Mouse (Mus musculus) liver, embryonic 14.5 days (tissue): ENCODE measurements at regions not wholly inside any gene's neighbourhood (a gene's known extent, or its start where the extent isn't known, plus 50 kb on each side); places are given as distances from the start of the nearest gene placed in this dataset.

Source experiments
- ATAC-seq: fragments of 200-750 bp; cut with Nextera tagmentation; 2 replicates; pipeline ENCODE4 v1.8.0; 2017; ENCODE audit warnings: moderate number of reproducible peaks, mild to moderate bottlenecking, moderate library complexity; ENCODE audit not compliant: insufficient read depth
- DNase-seq, 3 experiments: peaks; one replicate each; pipeline ENCODE4 v3.0.0-alpha.2; 2012 to 2013; ENCODE audit warnings: low read depth in 3 of 3, low spot score in 3 of 3
- H3K27ac ChIP-seq: fragments of 300-500 bp; sonication (generic); 2 replicates; pipeline ENCODE4 v1.5.1; 2014; ENCODE audit warnings: moderate library complexity, mild to moderate bottlenecking, control low read depth, inconsistent platforms
- H3K27me3 ChIP-seq: fragments of 300-500 bp; sonication (generic); 2 replicates; pipeline ENCODE4 v1.6.1; 2014; ENCODE audit warnings: mild to moderate bottlenecking, low read length, moderate library complexity; ENCODE audit not compliant: control insufficient read depth, insufficient read depth
- H3K36me3 ChIP-seq: fragments of 300-500 bp; sonication (generic); replicated peaks from 2 replicates; pipeline ENCODE4 v1.6.1; 2014; ENCODE audit warnings: low read depth; ENCODE audit not compliant: control insufficient read depth, insufficient read depth
- H3K4me1 ChIP-seq, 2 experiments: fragments of 200-500 bp in 1 of 2; fragments of 300-500 bp in 1 of 2; sonication (generic) in 1 of 2; replicated peaks; 2 replicates each; pipeline ENCODE4 v1.6.1; 2012 to 2014; ENCODE audit warnings: antibody characterized with exemption in 1 of 2, inconsistent platforms in 1 of 2, low read length in 1 of 2; ENCODE audit not compliant: control insufficient read depth in 2 of 2, insufficient read depth in 2 of 2
- H3K4me2 ChIP-seq: fragments of 300-500 bp; sonication (generic); 2 replicates; pipeline ENCODE4 v1.6.1; 2014; ENCODE audit warnings: low read depth, mild to moderate bottlenecking, control low read depth, moderate library complexity
- H3K4me3 ChIP-seq, 2 experiments: fragments of 200-500 bp in 1 of 2; fragments of 300-500 bp in 1 of 2; sonication (generic) in 1 of 2; 2 replicates each; pipeline ENCODE4 v1.5.1; 2012 to 2014; ENCODE audit warnings: low read depth in 2 of 2, low read length in 2 of 2, mild to moderate bottlenecking in 2 of 2, control low read depth in 1 of 2, inconsistent platforms in 1 of 2, moderate library complexity in 1 of 2; ENCODE audit not compliant: insufficient read depth in 1 of 2
- H3K9ac ChIP-seq: fragments of 300-500 bp; sonication (generic); replicated peaks from 2 replicates; pipeline ENCODE4 v1.6.1; 2014; ENCODE audit warnings: mild to moderate bottlenecking, control low read depth, moderate library complexity
- H3K9me3 ChIP-seq: fragments of 300-500 bp; sonication (generic); 2 replicates; pipeline ENCODE4 v1.6.1; 2016; ENCODE audit warnings: low read length, mixed read lengths; ENCODE audit not compliant: control insufficient read depth
- CTCF ChIP-seq: IDR thresholded peaks from 2 replicates; pipeline ENCODE4 v1.5.1; 2016; ENCODE audit warnings: antibody characterized with exemption, low read depth, control low read depth
- EP300 ChIP-seq: IDR thresholded peaks from 2 replicates; pipeline ENCODE4 v1.6.1; 2016; ENCODE audit warnings: antibody characterized with exemption, low read depth
- WGBS: fragments of 180-500 bp; shearing (Covaris S2); extraction: QIAGEN DNeasy Blood & Tissue Kit; methylation state at CpG from one replicate; pipeline ENCODE4 v1.1.7; 2014; ENCODE audit not compliant: insufficient replicate concordance; 5-methylcytosine and 5-hydroxymethylcytosine counted together

- H3K4me3 ChIP-seq, result no peak overlapping the region
- H3K27me3 ChIP-seq, result no peaks in the 10 kb centered on the region
- no peaks in the 10 kb centered on the region for H3K4me1 ChIP-seq
- no peak overlapping the region for H3K27ac ChIP-seq
- no peak overlapping the region for H3K9ac ChIP-seq
- ATAC-seq, result no peak
- no peaks in the 10 kb centered on the region for H3K36me3 ChIP-seq
- H3K4me2 ChIP-seq, result no peak overlapping the region
- no peak for DNase-seq
- TF ChIP-seq CTCF (no peak), EP300 (no peak)
- WGBS, result 39% methylated on average over 8 of the region's 8 CpGs
- H3K9me3 ChIP-seq, result no peaks in the 10 kb centered on the region
These were observed 110.7 kb downstream of the Tmem17 start for GRCm38 (mm10) chr11:22622496-22622997.

DNA sequence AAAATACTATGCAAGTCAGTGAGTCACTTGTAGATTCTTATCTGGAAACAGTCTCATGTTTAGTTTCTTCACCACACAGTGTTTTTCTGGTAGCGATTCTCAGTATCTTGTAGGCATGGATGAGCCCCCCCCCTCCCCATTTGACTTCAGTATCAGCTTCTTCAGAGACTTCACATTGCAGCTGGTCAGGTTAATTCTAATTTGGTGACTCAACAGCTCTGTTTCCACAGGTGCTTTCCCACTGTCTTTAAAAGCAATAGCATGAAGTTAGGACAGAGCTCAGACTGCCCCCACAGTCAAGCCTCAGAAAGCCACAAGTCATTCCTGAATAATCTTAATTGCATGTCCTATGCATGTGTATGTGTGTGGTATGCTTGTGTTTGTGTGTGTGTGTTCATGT lies 114.5 kb downstream of the Tmem17 start:
- H3K9ac ChIP-seq, result no peak overlapping the region
- DNase-seq (no peak), ATAC-seq (no peak)
- no peak overlapping the region for H3K4me3 ChIP-seq
- no peak overlapping the region for H3K4me2 ChIP-seq
- H3K9me3 ChIP-seq, result no peaks in the 10 kb centered on the region
- WGBS, result 71% methylated on average over 1 of the region's 1 CpGs
- no peak overlapping the region for H3K27ac ChIP-seq
- H3K4me1 ChIP-seq, result no peaks in the 10 kb centered on the region
- TF ChIP-seq EP300, result no peak
- no peaks in the 10 kb centered on the region for H3K36me3 ChIP-seq
- no peaks in the 10 kb centered on the region for H3K27me3 ChIP-seq

DNA sequence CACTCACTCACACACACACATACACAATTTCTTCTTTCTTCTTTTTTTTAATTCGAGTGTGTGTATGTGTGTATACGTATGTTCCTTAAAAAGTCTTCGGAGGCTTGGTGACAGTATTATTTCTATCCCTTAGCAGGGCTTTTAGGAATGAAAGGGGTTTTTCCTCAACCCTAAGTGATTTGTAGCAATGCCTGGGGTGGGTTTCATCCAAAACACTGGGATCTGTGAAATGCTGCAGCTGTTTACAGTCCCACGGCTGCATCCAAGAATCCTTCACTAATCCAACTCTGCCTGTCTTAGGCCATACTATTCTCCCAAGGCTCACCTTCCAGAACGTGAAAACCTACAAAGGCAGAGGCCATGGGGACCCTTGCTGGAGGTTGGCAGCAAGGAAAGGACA lies 116.6 kb downstream of the Tmem17 start:
- DNase-seq (no peak), ATAC-seq (no peak)
- Histone ChIP-seq H3K4me1 (peaks cover 0 to 2% of the 10 kb centered on the region in 2 experiments; a peak in 1 of 4 replicates), H3K4me3 (no peak overlapping the region), H3K4me2 (no peak overlapping the region), H3K9ac (no peak overlapping the region), H3K36me3 (no peaks in the 10 kb centered on the region), H3K9me3 (no peaks in the 10 kb centered on the region), H3K27ac (no peak overlapping the region), H3K27me3 (no peaks in the 10 kb centered on the region)
- TF ChIP-seq EP300, result no peak
- TF ChIP-seq CTCF, result no peak
- WGBS, result 67% methylated on average over 5 of the region's 5 CpGs

DNA sequence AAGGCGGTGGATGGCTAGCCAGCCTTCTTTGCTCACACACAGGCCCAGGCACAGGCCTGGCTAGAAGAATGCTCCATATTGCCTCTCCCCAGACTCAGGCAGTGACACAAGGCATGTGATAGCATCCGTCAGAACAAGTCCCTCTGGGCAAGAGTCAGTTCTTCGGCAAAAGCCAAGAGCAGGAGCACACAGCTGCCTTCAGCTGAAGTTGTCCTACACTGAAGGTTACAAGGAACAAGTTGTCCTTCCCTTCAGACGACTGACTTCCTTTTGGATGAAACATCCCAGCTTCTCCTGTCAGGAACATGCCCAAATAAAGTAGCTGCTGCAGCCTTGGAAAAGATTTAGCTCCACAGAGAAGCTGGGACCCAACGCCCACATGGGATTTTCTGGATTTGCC lies 117.1 kb downstream of the Tmem17 start:
- WGBS, result 47% methylated on average over 5 of the region's 5 CpGs
- Histone ChIP-seq H3K4me1 (peaks cover 0 to 2% of the 10 kb centered on the region in 2 experiments; a peak in 1 of 4 replicates), H3K36me3 (no peaks in the 10 kb centered on the region), H3K27ac (no peak overlapping the region), H3K9ac (no peak overlapping the region), H3K4me2 (no peak overlapping the region), H3K9me3 (no peaks in the 10 kb centered on the region), H3K27me3 (no peaks in the 10 kb centered on the region), H3K4me3 (no peak overlapping the region)
- DNase-seq, result no peak
- ATAC-seq, result no peak
- TF ChIP-seq EP300 (no peak), CTCF (no peak)

DNA sequence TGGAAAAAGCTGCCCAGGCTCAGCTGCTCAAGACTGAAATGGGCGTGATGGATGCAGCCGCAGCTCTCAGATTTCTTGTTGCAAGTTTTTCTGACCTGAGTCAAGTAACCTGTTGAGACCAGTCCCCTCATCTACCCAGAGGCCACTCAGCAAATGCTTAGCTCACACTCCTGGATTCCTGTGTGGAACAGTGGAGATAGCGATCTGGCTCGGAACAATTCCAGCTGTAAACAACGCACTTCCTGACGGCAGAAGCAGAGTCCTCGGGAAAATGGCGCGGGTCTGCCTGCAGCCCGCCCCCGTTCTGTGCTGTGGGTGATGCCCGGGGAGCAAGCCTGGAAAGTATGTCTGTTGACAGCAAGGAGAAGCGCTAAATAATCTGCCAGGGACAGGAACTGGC lies 117.7 kb downstream of the Tmem17 start:
- no peaks in the 10 kb centered on the region for H3K27me3 ChIP-seq
- WGBS, result 13% methylated on average over 13 of the region's 13 CpGs
- ATAC-seq, result no peak
- H3K36me3 ChIP-seq, result no peaks in the 10 kb centered on the region
- no peak overlapping the region for H3K27ac ChIP-seq
- H3K9ac ChIP-seq, result no peak overlapping the region
- H3K4me1 ChIP-seq, result peaks cover 0 to 2% of the 10 kb centered on the region in 2 experiments; a peak in 1 of 4 replicates
- H3K4me3 ChIP-seq, result peak overlapping the region in 1 of 2 experiments; percentile 18; a peak in 1 of 4 replicates
- H3K9me3 ChIP-seq, result no peaks in the 10 kb centered on the region
- no peak for DNase-seq
- peak overlapping the region; percentile 44 for H3K4me2 ChIP-seq
- TF ChIP-seq CTCF (no peak), EP300 (no peak)
